Mouse (Mus musculus) bone marrow, adult 2 months (tissue): Measurements from ENCODE around the gene Itgb7.

Source experiments
- CTCF ChIP-seq: fragments of 200-500 bp; IDR thresholded peaks from 2 replicates; pipeline ENCODE4 v1.5.1; 2011; ENCODE audit warnings: low read length, control low read depth; ENCODE audit not compliant: control insufficient read depth, insufficient read depth
- POLR2A ChIP-seq: fragments of 200-500 bp; IDR thresholded peaks from 2 replicates; pipeline ENCODE4 v1.6.1; 2011; ENCODE audit warnings: low read depth, mild to moderate bottlenecking, control low read depth, low read length, borderline replicate concordance; ENCODE audit not compliant: control insufficient read depth

DNA sequence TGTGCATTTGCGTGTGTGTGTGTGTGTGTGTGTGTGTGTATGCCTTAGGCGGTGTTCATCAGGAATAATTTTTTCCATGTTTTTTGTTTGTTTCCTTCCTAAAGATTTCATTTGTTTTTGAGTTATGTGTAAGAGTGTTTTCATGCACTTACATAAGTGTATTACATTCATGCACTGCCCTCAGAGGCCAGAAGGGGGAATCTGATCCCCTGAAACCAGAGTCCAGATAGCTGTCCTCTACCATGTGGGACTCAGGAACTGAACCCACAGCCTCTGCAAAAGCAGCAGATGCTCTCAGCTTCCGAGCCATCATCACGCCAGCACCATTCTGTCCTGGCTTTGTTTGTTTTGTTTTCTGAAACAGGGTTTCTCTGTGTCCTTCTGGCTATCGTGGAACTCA, 33.8 kb upstream of the Itgb7 start:
- TF ChIP-seq POLR2A: no peak
- no peak for TF ChIP-seq CTCF
